Mouse (Mus musculus): Measurements from ENCODE around the gene H2-DMb1.
A peak's percentile ranks its signal among the peaks of the same experiment; 100 is the strongest.

DNA sequence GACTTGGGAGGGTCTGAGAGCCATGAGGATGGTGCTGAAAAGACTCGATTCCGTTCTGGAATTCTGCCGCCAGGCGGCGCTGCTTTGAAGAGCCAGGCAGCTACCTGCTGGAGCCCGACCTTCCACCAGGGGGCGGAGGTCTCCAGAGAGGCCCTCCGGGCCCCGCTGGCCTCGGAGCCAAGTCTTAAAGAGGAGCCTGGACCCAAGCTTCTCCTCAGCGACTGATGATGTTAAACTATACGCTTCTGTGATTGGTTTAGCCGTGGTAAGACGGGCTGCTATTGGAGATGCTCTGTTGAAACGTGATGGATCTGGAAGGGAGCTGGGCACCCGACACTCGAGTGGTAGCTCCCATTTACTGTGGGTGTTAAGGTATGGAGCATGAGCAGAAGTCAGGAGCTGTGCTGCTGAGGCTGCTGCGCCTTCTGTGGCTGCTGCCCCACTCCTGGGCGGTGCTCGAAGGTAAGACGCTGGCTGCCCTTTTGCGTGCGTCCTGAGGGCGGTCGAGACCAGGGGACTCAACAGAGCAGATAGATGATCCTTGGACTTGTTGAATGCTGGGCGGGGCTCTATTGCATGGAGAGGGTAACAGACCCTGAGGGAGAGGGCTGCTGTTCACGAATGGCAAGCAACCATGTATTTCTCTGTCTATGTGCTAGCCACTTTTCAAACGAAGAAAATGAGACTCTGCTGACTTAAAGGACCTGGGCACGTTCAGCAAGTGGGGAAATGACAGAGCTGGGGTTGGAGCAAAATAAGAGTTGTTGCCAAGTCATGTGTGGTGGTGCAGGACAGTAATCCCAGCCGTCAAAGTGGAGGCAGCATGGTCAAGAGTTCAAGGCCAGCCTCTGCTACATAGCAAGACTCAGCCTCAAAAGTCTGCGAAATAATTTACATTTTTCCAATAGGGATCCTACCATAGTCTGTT lies 17.3 kb upstream of the H2-DMb1 start:
- TF ChIP-seq CTCF (conservative IDR thresholded peaks at IDR 0.05; ENCODE audit: low read length) (peak; percentile 100), NANOG (IDR thresholded peaks at IDR 0.05; ENCODE audit: borderline replicate concordance, low read length) (no peak)
